Mouse (Mus musculus): ENCODE measurements around the gene Cdipt. TPM values are rescaled to one million over a fixed set of nuclear protein-coding genes. Genes with fewer than 3 reads are reported as not detected.

Cdipt gene
- polyA plus RNA-seq, 1 experiment from 2014 or later: 39.5 TPM

GRCm38 (mm10) chr7:127018416-127019305, 42.9 kb downstream of the Cdipt start:
- no peak overlapping the region for H3K4me3 ChIP-seq (ENCODE audit: low read depth, low read length)
- peaks cover 21% of the 10 kb centered on the region for H3K36me3 ChIP-seq (ENCODE audit: control insufficient read depth, insufficient read depth)
- H3K27me3 ChIP-seq (ENCODE audit: control insufficient read depth, insufficient read depth, low read depth, low read length): no peaks in the 10 kb centered on the region
- H3K4me1 ChIP-seq (ENCODE audit: control insufficient read depth, low read depth, low read length): peaks cover 61% of the 10 kb centered on the region
- no peak overlapping the region for H3K4me2 ChIP-seq (ENCODE audit: low read depth, low read length)
- H3K9me3 ChIP-seq (replicated peaks; ENCODE audit: control insufficient read depth, low read length): no peaks in the 10 kb centered on the region
- H3K9ac ChIP-seq (ENCODE audit: low read depth, low read length): no peak overlapping the region
- 76% methylated on average over 15 of the region's 15 CpGs for WGBS (ENCODE audit: insufficient replicate concordance)
- no peak overlapping the region; the same call in 1 of the 2 replicates for H3K27ac ChIP-seq (ENCODE audit: low read length)
- no peak for ATAC-seq (ENCODE audit: low read depth)

GRCm38 (mm10) chr7:127019306-127019960, 43.7 kb downstream of the Cdipt start:
- 69% methylated on average over 14 of the region's 14 CpGs for WGBS (ENCODE audit: insufficient replicate concordance)
- H3K27me3 ChIP-seq (ENCODE audit: control insufficient read depth, insufficient read depth, low read depth, low read length): no peaks in the 10 kb centered on the region
- no peak overlapping the region for H3K4me2 ChIP-seq (ENCODE audit: low read depth, low read length)
- peaks cover 22% of the 10 kb centered on the region for H3K36me3 ChIP-seq (ENCODE audit: control insufficient read depth, insufficient read depth)
- no peak overlapping the region for H3K9ac ChIP-seq (ENCODE audit: low read depth, low read length)
- no peak overlapping the region for H3K27ac ChIP-seq (ENCODE audit: low read length)
- ATAC-seq (ENCODE audit: low read depth): no peak
- no peaks in the 10 kb centered on the region for H3K9me3 ChIP-seq (replicated peaks; ENCODE audit: control insufficient read depth, low read length)
- H3K4me3 ChIP-seq (ENCODE audit: low read depth, low read length): no peak overlapping the region
- peaks cover 62% of the 10 kb centered on the region for H3K4me1 ChIP-seq (ENCODE audit: control insufficient read depth, low read depth, low read length)

- 76% methylated on average over 3 of the region's 3 CpGs for WGBS (ENCODE audit: insufficient replicate concordance)
- peaks cover 22% of the 10 kb centered on the region for H3K36me3 ChIP-seq (ENCODE audit: control insufficient read depth, insufficient read depth)
- no peaks in the 10 kb centered on the region for H3K9me3 ChIP-seq (replicated peaks; ENCODE audit: control insufficient read depth, low read length)
- H3K4me3 ChIP-seq (ENCODE audit: low read depth, low read length): no peak overlapping the region
- H3K4me1 ChIP-seq (ENCODE audit: control insufficient read depth, low read depth, low read length): peaks cover 62% of the 10 kb centered on the region
- H3K27me3 ChIP-seq (ENCODE audit: control insufficient read depth, insufficient read depth, low read depth, low read length): no peaks in the 10 kb centered on the region
- no peak overlapping the region for H3K27ac ChIP-seq (ENCODE audit: low read length)
- H3K9ac ChIP-seq (ENCODE audit: low read depth, low read length): no peak overlapping the region
- no peak for ATAC-seq (ENCODE audit: low read depth)
- no peak overlapping the region for H3K4me2 ChIP-seq (ENCODE audit: low read depth, low read length)
Observed at GRCm38 (mm10) chr7:127020031-127020430, 44.3 kb downstream of the Cdipt start.

GRCm38 (mm10) chr7:127020491-127020890, 44.8 kb downstream of the Cdipt start:
- Histone ChIP-seq H3K36me3 (ENCODE audit: control insufficient read depth, insufficient read depth) (peaks cover 20% of the 10 kb centered on the region), H3K27ac (ENCODE audit: low read length) (no peak overlapping the region), H3K9me3 (replicated peaks; ENCODE audit: control insufficient read depth, low read length) (no peaks in the 10 kb centered on the region), H3K9ac (ENCODE audit: low read depth, low read length) (peak overlapping the region; percentile 50; the same call in 1 of the 2 replicates), H3K4me3 (ENCODE audit: low read depth, low read length) (peak overlapping the region; percentile 36; the same call in 1 of the 2 replicates), H3K4me2 (ENCODE audit: low read depth, low read length) (peak overlapping the region; percentile 66), H3K27me3 (ENCODE audit: control insufficient read depth, insufficient read depth, low read depth, low read length) (no peaks in the 10 kb centered on the region), H3K4me1 (ENCODE audit: control insufficient read depth, low read depth, low read length) (peaks cover 61% of the 10 kb centered on the region)
- no peak for ATAC-seq (ENCODE audit: low read depth)
- WGBS (ENCODE audit: insufficient replicate concordance): 53% methylated on average over 5 of the region's 5 CpGs

- H3K4me3 ChIP-seq (ENCODE audit: low read depth, low read length): peak within 1 kb of the TSS; percentile 36
- peaks cover 19% of the 10 kb centered on the region for H3K36me3 ChIP-seq (ENCODE audit: control insufficient read depth, insufficient read depth)
- peaks cover 56% of the 10 kb centered on the region for H3K4me1 ChIP-seq (ENCODE audit: control insufficient read depth, low read depth, low read length)
- peak within 1 kb of the TSS; percentile 50 for H3K9ac ChIP-seq (ENCODE audit: low read depth, low read length)
- WGBS (ENCODE audit: insufficient replicate concordance): 3% methylated on average over 35 of the region's 37 CpGs
- ATAC-seq (ENCODE audit: low read depth): no peak
- H3K27ac ChIP-seq (ENCODE audit: low read length): no peak within 1 kb of the TSS
- H3K27me3 ChIP-seq (ENCODE audit: control insufficient read depth, insufficient read depth, low read depth, low read length): no peaks in the 10 kb centered on the region
- peak within 1 kb of the TSS; percentile 66 for H3K4me2 ChIP-seq (ENCODE audit: low read depth, low read length)
- H3K9me3 ChIP-seq (replicated peaks; ENCODE audit: control insufficient read depth, low read length): no peaks in the 10 kb centered on the region
Observed at GRCm38 (mm10) chr7:127020901-127021562, 45.3 kb downstream of the Cdipt start, which contains the start of the genes Gm42742 and Prrt2. Gm42742 (minus strand) TSS chr7:127021097. Prrt2 (minus strand) TSS chr7:127021211.

- peaks cover 54% of the 10 kb centered on the region for H3K4me1 ChIP-seq (ENCODE audit: control insufficient read depth, low read depth, low read length)
- H3K36me3 ChIP-seq (ENCODE audit: control insufficient read depth, insufficient read depth): peaks cover 19% of the 10 kb centered on the region
- ATAC-seq (ENCODE audit: low read depth): no peak
- H3K9me3 ChIP-seq (replicated peaks; ENCODE audit: control insufficient read depth, low read length): no peaks in the 10 kb centered on the region
- peak overlapping the region; percentile 50; the same call in 1 of the 2 replicates for H3K9ac ChIP-seq (ENCODE audit: low read depth, low read length)
- no peaks in the 10 kb centered on the region for H3K27me3 ChIP-seq (ENCODE audit: control insufficient read depth, insufficient read depth, low read depth, low read length)
- 38% methylated on average over 5 of the region's 5 CpGs for WGBS (ENCODE audit: insufficient replicate concordance)
- H3K4me2 ChIP-seq (ENCODE audit: low read depth, low read length): peak overlapping the region; percentile 66
- H3K27ac ChIP-seq (ENCODE audit: low read length): no peak overlapping the region
- no peak overlapping the region for H3K4me3 ChIP-seq (ENCODE audit: low read depth, low read length)
Observed at GRCm38 (mm10) chr7:127021563-127022527, 46.1 kb downstream of the Cdipt start.

- WGBS (ENCODE audit: insufficient replicate concordance): 90% methylated on average over 7 of the region's 7 CpGs
- Histone ChIP-seq H3K36me3 (ENCODE audit: control insufficient read depth, insufficient read depth) (peaks cover 19% of the 10 kb centered on the region), H3K27ac (ENCODE audit: low read length) (0 out of 2 replicates have a peak overlapping the region, but pooled peaks have one; percentile 1), H3K4me3 (ENCODE audit: low read depth, low read length) (no peak overlapping the region; the same call in 1 of the 2 replicates), H3K9me3 (replicated peaks; ENCODE audit: control insufficient read depth, low read length) (no peaks in the 10 kb centered on the region), H3K9ac (ENCODE audit: low read depth, low read length) (no peak overlapping the region), H3K4me2 (ENCODE audit: low read depth, low read length) (no peak overlapping the region), H3K27me3 (ENCODE audit: control insufficient read depth, insufficient read depth, low read depth, low read length) (no peaks in the 10 kb centered on the region), H3K4me1 (ENCODE audit: control insufficient read depth, low read depth, low read length) (peaks cover 54% of the 10 kb centered on the region)
- ATAC-seq (ENCODE audit: low read depth): no peak
Observed at GRCm38 (mm10) chr7:127022528-127023271, 47.0 kb downstream of the Cdipt start.
